Mouse (Mus musculus): ENCODE data around the gene Inka1. TPM values are rescaled to one million over a fixed set of nuclear protein-coding genes. Genes with fewer than 3 reads are reported as not detected.

Gene Inka1
- polyA plus RNA-seq (2012; rRNA removed), result 16.2 and 17.0 TPM in 2 replicates

DNA sequence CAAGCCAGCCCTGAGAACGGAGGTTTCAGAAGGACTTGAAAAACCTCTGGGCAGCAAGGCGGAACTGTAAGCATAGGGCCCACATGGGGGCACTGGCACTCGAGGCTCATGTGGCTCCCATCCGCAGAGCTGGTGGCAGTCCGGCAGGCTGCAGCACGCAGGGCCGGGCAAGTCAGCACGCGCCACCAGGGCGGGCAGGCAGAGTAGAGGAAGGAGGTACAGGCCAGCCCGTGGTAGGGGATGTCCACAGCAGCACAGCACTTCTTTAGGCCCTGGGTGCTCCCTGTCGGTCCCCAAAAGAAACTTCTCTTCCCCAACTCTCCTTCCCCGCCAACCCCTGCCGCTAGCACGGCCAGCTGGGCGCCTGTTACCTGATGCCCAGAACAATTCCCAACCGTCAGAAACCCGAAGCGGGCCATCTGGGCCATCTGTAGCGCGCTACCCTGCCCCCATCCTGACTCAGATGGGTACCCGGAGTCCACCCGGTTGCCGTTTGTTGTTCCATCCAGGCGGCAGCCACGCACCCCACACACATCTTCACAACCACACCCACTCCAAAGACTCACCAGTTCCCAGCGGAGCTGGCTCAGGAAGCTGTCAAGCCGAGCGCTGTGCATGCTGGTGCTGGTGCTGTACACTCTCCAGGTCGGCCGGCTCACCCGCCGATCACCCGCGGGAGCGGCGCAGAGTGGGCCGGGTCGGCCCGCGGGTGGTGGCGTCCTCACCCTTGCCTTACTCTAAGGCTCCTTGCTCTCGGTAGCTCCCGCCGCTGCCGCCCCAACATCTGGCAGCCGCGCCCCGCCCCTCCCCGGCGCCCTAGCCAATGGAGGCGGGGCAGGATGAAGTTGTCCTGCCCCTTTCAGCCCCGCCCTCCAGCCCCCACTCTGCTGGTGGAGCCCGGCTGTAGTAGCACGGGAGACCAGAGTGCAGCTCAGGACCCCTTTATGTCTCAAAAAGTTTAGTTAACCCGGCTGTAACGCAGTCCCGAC, at the start of gene Inka1:
TSS of gene Inka1 (minus strand) at position 749 of the 989 bp plus-strand sequence.

DNA sequence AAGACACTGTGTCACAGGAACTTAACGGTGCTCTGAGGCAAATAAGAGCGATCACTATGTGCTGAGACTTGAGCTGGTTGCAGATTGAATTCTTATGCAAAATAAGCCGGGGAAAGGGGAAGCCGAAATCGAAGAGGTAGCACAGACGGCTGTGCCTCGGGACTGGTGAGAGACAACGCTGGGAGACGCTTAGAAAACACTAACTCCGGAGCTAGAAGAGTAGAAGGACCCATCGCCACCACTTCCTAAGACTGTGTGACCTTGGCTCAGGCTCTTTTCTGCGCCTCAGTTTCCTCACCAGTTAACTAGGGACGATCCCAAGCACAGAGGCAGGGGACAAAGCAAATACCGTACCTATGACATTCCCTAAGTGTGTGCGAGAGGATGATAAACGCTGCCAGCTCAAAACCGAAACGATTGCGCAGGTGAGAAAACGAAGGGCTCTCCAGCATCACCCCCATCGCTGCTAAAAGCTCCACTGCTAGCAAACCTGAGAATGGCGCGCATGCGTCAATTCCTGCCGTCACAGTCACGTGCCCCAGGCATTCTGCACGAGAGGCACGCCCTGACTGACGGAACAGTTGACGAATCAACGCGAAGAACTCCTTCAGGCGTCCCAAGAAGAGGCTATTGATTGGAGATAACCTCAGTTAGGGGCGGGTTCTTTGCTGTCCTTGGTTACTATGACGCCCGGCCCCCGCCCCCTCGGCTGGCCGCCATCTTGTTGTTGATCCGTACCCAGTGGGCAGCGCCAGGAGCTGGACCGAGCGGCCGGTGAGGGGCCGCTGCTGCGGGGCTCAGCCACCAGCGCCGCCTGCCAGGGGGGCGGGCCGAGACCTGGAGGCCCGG, 16.5 kb upstream of the Inka1 start, which contains the start of gene Ip6k1:
TSS of gene Ip6k1 (plus strand) at position 580 of the 849 bp plus-strand sequence.

DNA sequence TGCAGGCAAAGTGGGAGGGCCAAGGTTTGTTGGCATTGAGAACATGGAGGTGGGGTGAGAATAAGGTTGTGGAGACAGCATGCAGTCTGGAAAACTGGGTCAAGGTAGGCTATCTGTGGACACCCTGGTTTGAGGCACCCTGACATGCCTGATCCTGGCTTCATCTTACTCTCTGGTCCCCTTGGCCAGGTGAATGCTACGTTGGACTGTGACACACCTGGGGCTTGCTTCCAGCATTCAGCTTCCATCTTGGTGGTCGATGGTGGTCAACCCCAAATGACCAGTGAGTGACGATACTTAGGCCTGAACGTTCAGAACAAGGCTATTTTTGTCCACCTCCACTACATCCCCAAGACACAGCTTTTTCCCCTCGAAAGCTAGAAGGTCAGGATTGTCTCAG, 10.4 kb upstream of the Inka1 start, which contains the start of gene Gm20662:
TSS of gene Gm20662 (plus strand) at position 301 of the 400 bp plus-strand sequence.

DNA sequence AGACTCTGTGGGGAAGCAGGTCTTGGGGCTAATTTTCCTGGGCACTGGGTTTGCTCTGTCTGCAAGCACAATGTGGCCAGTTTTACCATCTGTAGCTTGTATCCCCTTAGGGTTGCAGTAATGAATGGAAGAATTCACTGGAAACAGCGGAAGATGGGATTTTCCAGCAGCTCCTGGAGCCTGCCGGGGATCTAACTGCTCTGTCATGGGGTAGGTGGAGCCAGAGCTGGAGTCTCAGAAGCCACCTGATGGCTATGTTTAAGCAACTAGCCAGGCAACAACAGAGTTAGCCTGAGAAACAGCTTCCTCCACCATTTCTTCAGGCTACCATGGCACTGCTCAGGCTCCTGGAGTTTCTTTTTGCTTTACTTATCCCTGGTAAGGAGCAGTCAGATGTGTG, 6.5 kb upstream of the Inka1 start, which contains the start of gene Cdhr4:
TSS of gene Cdhr4 (plus strand) at position 301 of the 400 bp plus-strand sequence.

DNA sequence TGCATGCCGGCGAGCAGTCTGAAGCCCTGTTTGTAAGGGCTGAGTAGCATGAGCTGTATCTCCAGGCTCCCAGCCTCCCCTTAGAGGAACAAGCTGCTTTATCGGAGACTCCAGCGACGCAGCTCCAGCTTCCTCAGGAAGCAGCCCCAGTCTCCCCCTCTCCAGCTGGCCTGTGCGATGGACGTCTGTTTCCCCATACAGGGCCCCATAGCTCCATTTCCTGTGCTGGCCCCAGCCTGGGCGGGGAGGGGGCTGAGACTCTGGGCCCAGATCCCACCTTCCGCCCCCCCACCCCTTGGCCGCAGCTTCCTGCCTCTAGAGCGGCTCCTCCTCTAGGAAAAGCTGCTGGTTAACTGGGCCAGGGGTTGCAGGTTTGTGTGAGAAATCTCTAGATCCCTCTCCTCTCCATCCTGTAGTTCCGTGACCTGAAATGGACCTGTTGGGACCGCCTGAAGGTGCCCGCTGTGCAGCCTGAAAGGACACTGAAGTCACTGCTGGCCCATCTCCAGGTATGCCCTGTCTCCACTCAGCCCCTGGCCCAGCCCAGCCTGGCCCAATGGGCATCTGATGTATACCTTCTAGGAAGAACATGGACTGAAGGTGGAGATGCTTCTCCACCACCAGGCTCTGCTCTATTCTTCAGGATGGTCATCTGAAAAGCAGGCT, 2.9 kb downstream of the Inka1 start, which contains the start of gene Gm20661:
TSS of gene Gm20661 (plus strand) at position 378 of the 666 bp plus-strand sequence.

DNA sequence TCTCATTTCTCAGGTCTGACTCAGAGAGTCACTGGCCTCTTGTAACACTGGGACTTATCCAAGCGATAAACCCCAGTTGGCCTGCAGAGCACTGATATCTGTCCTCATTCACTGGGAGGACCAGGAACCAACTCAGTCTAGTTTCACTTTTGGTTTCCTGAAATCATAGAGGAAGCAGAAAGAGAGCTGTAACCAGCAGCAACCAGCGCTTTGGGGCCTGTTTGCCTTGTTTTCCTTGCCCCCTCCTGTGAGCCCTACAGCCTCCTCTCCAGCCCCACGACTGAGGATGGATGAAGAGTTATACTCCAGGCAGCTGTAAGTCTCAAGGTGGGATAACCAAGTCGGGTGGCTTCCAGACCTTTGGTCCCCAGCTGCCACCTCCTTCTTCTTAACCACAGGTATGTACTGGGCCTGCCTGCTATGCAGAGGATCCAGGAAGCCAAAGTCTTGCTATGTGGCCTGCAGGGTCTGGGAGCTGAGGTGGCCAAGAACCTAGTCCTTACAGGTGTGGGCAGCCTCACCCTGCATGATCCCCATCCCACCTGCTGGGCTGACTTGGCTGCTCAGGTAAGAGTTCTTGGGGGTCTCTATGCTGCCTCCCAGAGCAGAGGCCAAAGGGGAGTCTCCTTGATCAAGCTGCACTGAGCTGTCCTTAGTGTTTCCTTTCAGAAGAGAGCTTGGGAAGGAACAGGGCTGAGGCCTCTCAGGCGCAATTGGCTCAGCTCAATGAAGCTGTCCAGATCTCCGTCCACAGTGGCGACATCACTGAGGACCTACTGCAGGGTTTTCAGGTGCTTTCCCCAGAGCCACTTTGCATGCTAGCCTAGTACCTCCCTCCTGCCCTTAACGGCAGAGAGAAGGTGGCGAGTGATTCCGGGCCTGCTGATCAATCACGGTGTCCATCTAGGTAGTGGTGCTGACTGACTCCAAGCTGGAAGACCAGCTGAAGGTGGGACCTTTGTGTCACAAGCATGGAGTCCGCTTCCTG, 10.0 kb downstream of the Inka1 start, which contains the start of gene Uba7:
TSS of gene Uba7 (plus strand) at position 107 of the 988 bp plus-strand sequence.

DNA sequence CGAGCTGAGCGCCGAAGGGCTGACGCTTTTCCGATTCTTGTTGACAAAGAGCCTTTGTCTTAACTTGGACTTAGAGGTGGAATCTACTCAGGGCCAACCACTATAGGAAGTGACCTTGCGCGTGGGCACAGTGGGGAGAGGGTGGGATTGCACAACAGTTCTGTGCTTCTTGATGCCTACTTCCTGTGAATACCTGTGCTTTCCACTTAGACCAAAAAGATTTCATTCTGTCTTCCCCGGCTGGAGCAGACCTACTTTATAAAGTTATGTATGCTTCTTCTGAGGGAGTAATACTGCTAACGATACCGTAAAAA, 35.8 kb downstream of the Inka1 start, which contains the start of gene Traip:
TSS of gene Traip (plus strand) at position 215 of the 314 bp plus-strand sequence.

DNA sequence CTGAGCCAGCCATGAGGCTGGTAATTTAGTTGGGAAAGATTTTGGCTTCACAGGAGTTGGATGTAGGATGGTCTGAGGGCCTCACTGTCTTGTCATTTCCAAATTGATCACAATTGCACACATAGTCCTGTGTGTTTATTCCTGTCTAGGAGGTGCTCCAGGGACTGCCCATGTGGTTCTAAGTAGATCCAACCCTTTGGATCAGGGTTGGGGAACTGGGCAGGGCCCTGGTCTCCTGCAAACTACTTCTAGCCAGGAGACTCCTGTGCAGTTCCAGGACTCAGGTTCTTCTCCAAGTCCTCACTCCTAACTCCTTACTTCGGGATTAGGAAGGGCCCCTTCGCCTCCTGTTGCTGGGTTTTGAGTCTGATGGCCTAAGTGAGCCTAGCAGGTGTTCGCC, 50.3 kb downstream of the Inka1 start, which contains the start of gene Camkv:
TSS of gene Camkv (plus strand) at position 301 of the 400 bp plus-strand sequence.

Other genes with a start within 250 kb of the Inka1 start
- 33.4 and 38.1 TPM in 2 replicates for gene Rbm5, start 214.9 kb downstream of the Inka1 start, polyA plus RNA-seq (2012; rRNA removed)
- gene Rbm6, start 112.6 kb downstream of the Inka1 start, polyA plus RNA-seq (2012; rRNA removed), result 15.2 and 17.3 TPM in 2 replicates
- gene Mon1a, start 97.7 kb downstream of the Inka1 start, polyA plus RNA-seq (2012; rRNA removed), result 5.2 and 5.3 TPM in 2 replicates
- gene Mst1r, start 79.0 kb downstream of the Inka1 start, polyA plus RNA-seq (2012; rRNA removed), result 2.3 and 3.0 TPM in 2 replicates
- gene Actl11, start 57.4 kb downstream of the Inka1 start, polyA plus RNA-seq (2012; rRNA removed), result not detected in 2 replicates
- gene Camkv, start 50.2 kb downstream of the Inka1 start, polyA plus RNA-seq (2012; rRNA removed), result 0.16 and 0.19 TPM in 2 replicates
- gene Traip, start 35.7 kb downstream of the Inka1 start, polyA plus RNA-seq (2012; rRNA removed), result 3.0 TPM in 2 replicates
- gene Uba7, start 10.4 kb downstream of the Inka1 start, polyA plus RNA-seq (2012; rRNA removed), result 108 and 109 TPM in 2 replicates
- 0.52 and 0.65 TPM in 2 replicates for gene Gm20661, start 2.8 kb downstream of the Inka1 start, polyA plus RNA-seq (2012; rRNA removed)
- 2.9 TPM in 2 replicates for gene Cdhr4, start 6.6 kb upstream of the Inka1 start, polyA plus RNA-seq (2012; rRNA removed)
- gene Gm20662, start 10.5 kb upstream of the Inka1 start, polyA plus RNA-seq (2012; rRNA removed), result 1.1 TPM in 2 replicates
- gene Ip6k1, start 16.6 kb upstream of the Inka1 start, polyA plus RNA-seq (2012; rRNA removed), result 32.7 and 35.2 TPM in 2 replicates
- 11.3 and 11.8 TPM in 2 replicates for gene Gmppb, start 63.4 kb upstream of the Inka1 start, polyA plus RNA-seq (2012; rRNA removed)
- gene Amigo3, start 67.3 kb upstream of the Inka1 start, polyA plus RNA-seq (2012; rRNA removed), result 0.44 and 0.62 TPM in 2 replicates
- 92.9 and 96.0 TPM in 2 replicates for gene Mst1, start 94.6 kb upstream of the Inka1 start, polyA plus RNA-seq (2012; rRNA removed)
- gene Rnf123, start 97.5 kb upstream of the Inka1 start, polyA plus RNA-seq (2012; rRNA removed), result 53.9 and 64.1 TPM in 2 replicates
- gene Apeh, start 108.7 kb upstream of the Inka1 start, polyA plus RNA-seq (2012; rRNA removed), result 81.3 and 81.5 TPM in 2 replicates
- 0.46 and 0.60 TPM in 2 replicates for gene Bsn, start 204.5 kb upstream of the Inka1 start, polyA plus RNA-seq (2012; rRNA removed)

Data from liver, embryonic 18 days (tissue).